Mouse (Mus musculus) liver, adult 2 months (tissue): ENCODE results near the gene Inava. TPM values are rescaled to one million over a fixed set of nuclear protein-coding genes. Genes with fewer than 3 reads are reported as not detected.

ENCODE experiments used
- DNase-seq: peaks from one replicate; pipeline ENCODE4 v3.0.0-alpha.2; 2011; ENCODE audit warnings: low read depth, low spot score; ENCODE audit errors: extremely low read depth
- H3K27ac ChIP-seq: fragments of 200-500 bp; replicated peaks from 2 replicates; pipeline ENCODE4 v1.5.1; 2012; ENCODE audit warnings: low read depth, mild to moderate bottlenecking, control low read depth, inconsistent platforms, low read length; ENCODE audit not compliant: insufficient read depth
- H3K27me3 ChIP-seq: fragments of 200-500 bp; 2 replicates; pipeline ENCODE4 v1.6.1; 2012; ENCODE audit warnings: mild to moderate bottlenecking, moderate library complexity, low read length, inconsistent platforms; ENCODE audit not compliant: control insufficient read depth, insufficient read depth
- H3K36me3 ChIP-seq: fragments of 200-500 bp; 2 replicates; pipeline ENCODE4 v1.6.1; 2012; ENCODE audit warnings: low read length, inconsistent platforms; ENCODE audit not compliant: control insufficient read depth, insufficient read depth
- H3K4me1 ChIP-seq: fragments of 200-500 bp; 2 replicates; pipeline ENCODE4 v1.6.1; 2011; ENCODE audit warnings: low read length; ENCODE audit not compliant: control insufficient read depth, insufficient read depth
- H3K4me3 ChIP-seq: fragments of 200-500 bp; 2 replicates; pipeline ENCODE4 v1.5.1; 2011; ENCODE audit warnings: low read depth, mild to moderate bottlenecking, control low read depth, low read length, moderate library complexity; ENCODE audit not compliant: insufficient read depth
- H3K79me2 ChIP-seq: fragments of 200-500 bp; 2 replicates; pipeline ENCODE4 v1.6.1; 2012; ENCODE audit warnings: inconsistent platforms, mild to moderate bottlenecking, low read length, moderate library complexity; ENCODE audit not compliant: control insufficient read depth, insufficient read depth
- H3K9ac ChIP-seq: fragments of 200-500 bp; 2 replicates; pipeline ENCODE4 v1.6.1; 2012; ENCODE audit warnings: low read depth, mild to moderate bottlenecking, control low read depth, inconsistent platforms, low read length
- CTCF ChIP-seq: fragments of 200-500 bp; IDR thresholded peaks from 2 replicates; pipeline ENCODE4 v1.5.1; 2011; ENCODE audit warnings: low read depth, low read length, control low read depth
- POLR2A ChIP-seq: fragments of 200-500 bp; IDR thresholded peaks from 2 replicates; pipeline ENCODE4 v1.6.1; 2011; ENCODE audit warnings: low read length, control low read depth; ENCODE audit not compliant: insufficient read depth; ENCODE audit errors: extremely low read depth
- whole genome bisulfite sequencing: fragments of 180-500 bp; shearing (Covaris S2); methylation state at CpG from one replicate; pipeline ENCODE4 v1.1.7; 2018; 5-methylcytosine and 5-hydroxymethylcytosine counted together
- polyA plus RNA-seq: library from polyadenylated mRNA; depleted of rRNA; stranded (reverse); fragments of >200 nt; gene quantifications from 2 replicates; pipeline ENCODE4 v1.2.3, GENCODE M21; 2012
- total RNA-seq: library from RNA; depleted of rRNA; stranded (reverse); fragments of >200 nt; gene quantifications from 2 replicates; pipeline ENCODE4 v1.2.3, GENCODE M21; 2014

Inava gene
- total and polyA plus RNA-seq, 2 experiments = 0.07 TPM; not detected in 1

DNA sequence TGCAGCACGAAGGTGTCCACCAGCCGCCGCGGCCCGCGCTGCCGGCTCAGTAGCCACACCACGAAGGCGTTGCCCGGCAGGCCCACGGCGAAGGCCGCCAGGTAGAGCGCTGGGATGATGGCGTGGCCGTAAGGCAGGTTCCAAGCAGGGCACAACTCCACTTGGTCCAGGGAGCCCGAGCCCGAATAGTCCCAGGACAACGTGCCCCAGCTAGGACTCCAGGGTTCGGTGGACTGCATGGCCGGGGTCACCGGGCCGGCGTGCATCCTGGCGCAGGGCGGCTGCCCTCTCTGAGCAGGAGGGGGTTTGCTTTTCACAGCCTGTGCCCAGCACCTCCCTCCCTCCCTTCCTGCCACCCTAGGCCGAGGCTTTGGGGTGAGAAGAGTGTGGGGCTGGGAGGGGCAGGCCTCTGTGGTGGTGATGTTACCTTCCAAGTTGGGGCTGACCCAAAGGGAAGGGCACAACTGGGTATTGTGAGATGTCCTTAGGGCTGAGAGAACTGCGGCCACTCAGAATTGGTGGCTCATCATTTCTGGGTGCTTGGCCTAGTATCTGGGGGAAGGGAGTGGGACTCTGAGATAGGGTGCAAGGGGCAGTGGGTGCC lies 26.7 kb upstream of the Inava start, which contains the start of gene Gpr25:
Gene Gpr25, minus strand, starts transcription at position 239 of the 604 bp plus-strand sequence.
- Histone ChIP-seq H3K27ac (no peak within 1 kb of the TSS), H3K9ac (peak within 1 kb of the TSS; percentile 64), H3K27me3 (no peaks in the 10 kb centered on the region), H3K4me3 (peak within 1 kb of the TSS; percentile 19; the same call in 1 of the 2 replicates), H3K36me3 (no peaks in the 10 kb centered on the region), H3K79me2 (no peaks in the 10 kb centered on the region), H3K4me1 (peaks cover 6% of the 10 kb centered on the region)
- DNase-seq = no peak
- 11% methylated on average over 28 of the region's 28 CpGs for WGBS
- no peak for TF ChIP-seq CTCF
- no peak for TF ChIP-seq POLR2A

DNA sequence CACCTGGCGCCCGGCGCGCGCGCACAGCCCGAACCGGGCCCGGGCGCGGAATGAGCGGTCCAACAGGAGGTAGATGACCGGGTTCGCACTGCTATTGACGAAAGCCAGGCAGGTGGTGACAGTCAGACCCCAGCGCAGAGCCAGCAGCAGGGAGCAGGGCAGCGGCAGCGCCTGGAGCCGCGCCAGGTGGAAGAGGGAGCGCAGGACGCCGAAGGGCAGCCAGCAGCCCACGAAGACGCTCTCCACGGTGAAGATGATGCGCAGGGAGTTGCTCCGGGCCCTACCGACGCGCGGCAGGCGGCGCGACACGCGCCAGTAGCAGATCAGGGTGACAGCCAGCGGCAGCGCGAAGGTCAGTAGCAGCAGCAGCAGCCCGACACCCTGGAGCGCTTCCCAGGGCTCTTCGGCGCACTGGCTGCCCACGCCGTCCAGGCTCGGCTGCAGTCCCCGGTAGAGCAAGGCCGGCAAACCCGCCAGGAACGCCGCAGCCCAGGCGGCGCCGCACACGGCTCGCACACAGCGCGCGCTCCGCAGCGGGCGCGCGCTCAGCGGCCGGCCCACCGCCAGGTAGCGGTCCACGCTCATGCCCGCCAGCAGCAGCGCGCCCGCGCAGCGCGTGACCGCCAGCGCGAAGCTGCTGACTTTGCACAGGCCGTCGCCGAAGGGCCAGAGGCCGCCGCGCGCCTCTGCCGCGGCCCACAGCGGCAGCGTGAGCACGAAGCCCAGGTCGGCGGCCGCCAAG lies 26.0 kb upstream of the Inava start:
- Histone ChIP-seq H3K4me1 (peaks cover 6% of the 10 kb centered on the region), H3K79me2 (no peaks in the 10 kb centered on the region), H3K4me3 (peak overlapping the region; percentile 19; the same call in 1 of the 2 replicates), H3K36me3 (no peaks in the 10 kb centered on the region), H3K27ac (no peak overlapping the region), H3K9ac (peak overlapping the region; percentile 64), H3K27me3 (no peaks in the 10 kb centered on the region)
- under 1% methylated on average over 95 of the region's 95 CpGs for WGBS
- peak; percentile 72 for DNase-seq
- TF ChIP-seq CTCF (no peak), POLR2A (no peak)

DNA sequence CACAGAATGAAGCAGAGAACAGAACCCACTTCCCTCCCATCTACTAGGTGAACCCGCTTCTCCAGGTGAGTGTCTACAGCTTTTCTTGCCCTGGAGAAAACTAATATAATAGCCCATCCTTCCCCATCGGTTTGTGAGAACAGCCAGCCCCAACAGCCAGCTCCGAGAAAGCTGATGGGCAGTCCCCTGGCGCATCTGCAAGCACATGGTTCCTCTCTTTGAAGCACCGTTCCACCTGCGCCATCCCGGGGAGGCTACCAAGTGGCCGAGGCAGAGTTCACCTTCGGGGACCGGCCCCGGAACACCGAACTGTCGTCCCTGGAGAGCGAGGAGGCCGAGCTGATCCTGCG lies 25.5 kb upstream of the Inava start:
- no peak for TF ChIP-seq CTCF
- H3K9ac ChIP-seq = no peak overlapping the region
- H3K27ac ChIP-seq = no peak overlapping the region
- H3K36me3 ChIP-seq = no peaks in the 10 kb centered on the region
- DNase-seq = no peak
- peaks cover 6% of the 10 kb centered on the region for H3K4me1 ChIP-seq
- 3% methylated on average over 16 of the region's 16 CpGs for WGBS
- peak overlapping the region; percentile 19; the same call in 1 of the 2 replicates for H3K4me3 ChIP-seq
- H3K27me3 ChIP-seq = no peaks in the 10 kb centered on the region
- H3K79me2 ChIP-seq = no peaks in the 10 kb centered on the region

GRCm38 (mm10) chr1:136258495-136258894 lies 24.4 kb upstream of the Inava start:
- no peaks in the 10 kb centered on the region for H3K79me2 ChIP-seq
- H3K9ac ChIP-seq = no peak overlapping the region
- H3K4me3 ChIP-seq = no peak overlapping the region
- no peak for DNase-seq
- no peaks in the 10 kb centered on the region for H3K36me3 ChIP-seq
- no peak overlapping the region for H3K27ac ChIP-seq
- H3K27me3 ChIP-seq = no peaks in the 10 kb centered on the region
- TF ChIP-seq POLR2A (no peak), CTCF (no peak)
- WGBS = 68% methylated on average over 9 of the region's 9 CpGs
- H3K4me1 ChIP-seq = peaks cover 6% of the 10 kb centered on the region

- TF ChIP-seq CTCF (no peak), POLR2A (no peak)
- Histone ChIP-seq H3K36me3 (no peaks in the 10 kb centered on the region), H3K4me1 (peaks cover 4% of the 10 kb centered on the region), H3K79me2 (no peaks in the 10 kb centered on the region), H3K27me3 (no peaks in the 10 kb centered on the region), H3K4me3 (no peak overlapping the region), H3K27ac (no peak overlapping the region), H3K9ac (no peak overlapping the region)
- no peak for DNase-seq
- WGBS = 75% methylated on average over 8 of the region's 8 CpGs
Measured at GRCm38 (mm10) chr1:136255657-136256056, 21.6 kb upstream of the Inava start.

DNA sequence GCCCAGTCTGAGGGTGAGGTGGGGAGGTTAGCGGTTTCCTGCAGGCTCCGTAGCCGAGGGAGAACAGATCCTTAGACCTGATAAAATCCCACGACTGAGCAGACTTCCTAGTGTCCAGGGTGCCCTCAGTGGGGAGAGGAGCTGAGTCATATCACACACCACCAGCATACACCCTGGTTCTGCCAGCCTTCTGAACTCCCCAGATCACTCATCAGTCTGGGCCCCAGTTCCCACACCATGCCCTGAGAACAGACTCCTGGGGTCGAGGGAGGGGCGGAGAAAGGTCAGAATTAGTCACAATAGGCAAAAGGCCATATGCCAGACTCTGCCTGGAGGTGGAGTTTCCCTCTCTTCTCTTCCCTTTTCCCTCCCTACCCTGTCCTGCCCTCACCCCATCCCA lies 21.1 kb upstream of the Inava start:
- no peaks in the 10 kb centered on the region for H3K36me3 ChIP-seq
- no peaks in the 10 kb centered on the region for H3K27me3 ChIP-seq
- H3K9ac ChIP-seq = no peak overlapping the region
- H3K27ac ChIP-seq = no peak overlapping the region
- TF ChIP-seq POLR2A (no peak), CTCF (no peak)
- H3K4me3 ChIP-seq = no peak overlapping the region
- H3K79me2 ChIP-seq = no peaks in the 10 kb centered on the region
- peaks cover 2% of the 10 kb centered on the region for H3K4me1 ChIP-seq
- 56% methylated on average over 6 of the region's 6 CpGs for WGBS
- DNase-seq = no peak
